11 mouse cellular contexts compared by ENCODE assay signal in the genomic region with DNA sequence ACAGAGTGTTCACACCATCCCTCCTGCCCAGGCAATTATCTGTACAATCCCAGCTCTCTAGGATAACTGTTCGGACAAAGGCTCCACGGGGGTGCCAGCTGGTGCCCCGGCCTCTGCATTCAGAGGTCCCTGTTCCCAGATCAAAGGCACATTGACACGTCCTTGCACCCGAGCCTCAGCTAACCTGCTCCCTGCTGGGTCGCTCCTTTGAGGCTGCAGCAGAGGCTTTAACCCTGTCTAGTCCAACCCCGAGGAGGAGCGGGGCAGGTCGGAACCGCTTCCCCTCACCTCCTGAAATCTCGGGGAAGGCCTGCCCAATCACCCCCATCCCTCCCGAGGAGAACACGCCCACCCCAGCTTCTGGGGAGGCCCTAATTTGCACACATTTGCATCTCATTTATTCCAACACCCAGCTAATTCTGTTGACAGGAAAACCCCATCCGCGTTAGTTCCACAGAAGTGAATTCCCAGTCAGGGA. TPM values are rescaled to one million over a fixed set of nuclear protein-coding genes. Genes with fewer than 3 reads are reported as not detected.
DNase-seq lines count a peak whose midpoint lies in the region; ATAC-seq and TF ChIP-seq lines count a peak whose summit lies in the region.
"Had no signal": no experiment of that assay in that cellular context is flagged by ENCODE, and none has a peak within 500 bp of the region (broad histone marks: within the 10 kb centered on the region; RNA-seq: fewer than 3 reads in every experiment).

No protein-coding gene starts in this region.

- H3K4me1 ChIP-seq in embryonic facial prominence, embryonic 13.5 days: peaks cover 13% of the 10 kb centered on the region
- peaks cover 3% of the 10 kb centered on the region for H3K4me1 ChIP-seq in hindbrain, embryonic 16.5 days (ENCODE audit: control insufficient read depth, insufficient read depth, low read depth, low read length)
- peaks cover 16% of the 10 kb centered on the region for H3K4me1 ChIP-seq in neural tube, embryonic 15.5 days
- peaks cover 3% of the 10 kb centered on the region; the same call in 1 of the 2 replicates for H3K4me1 ChIP-seq in cerebellum, adult 2 months (ENCODE audit: control insufficient read depth, insufficient read depth, low read length)
- H3K4me1 ChIP-seq: liver, embryonic 13.5 days had no signal

- peak overlapping the region; percentile 12; the same call in 1 of the 2 replicates for H3K9ac ChIP-seq in embryonic facial prominence, embryonic 13.5 days
- H3K9ac ChIP-seq in hindbrain, embryonic 16.5 days (ENCODE audit: low read depth, low read length): no peak overlapping the region
- H3K9ac ChIP-seq in neural tube, embryonic 15.5 days (replicated peaks): no peak overlapping the region
- H3K9ac ChIP-seq: liver, embryonic 13.5 days had no signal

- intact Hi-C loops in left cerebral cortex, postnatal 4 days (cut with DNase I): no loop called here
- intact Hi-C loops in left cerebral cortex, postnatal 10 days (cut with DNase I): no loop called here
- intact Hi-C loops in gastrocnemius, postnatal 36 days (cut with DNase I): no loop called here

- no peak overlapping the region for H3K27ac ChIP-seq in embryonic facial prominence, embryonic 13.5 days
- H3K27ac ChIP-seq in hindbrain, embryonic 16.5 days (ENCODE audit: low read depth, low read length): no peak overlapping the region
- H3K27ac ChIP-seq in neural tube, embryonic 15.5 days (replicated peaks): no peak overlapping the region
- no peak overlapping the region for H3K27ac ChIP-seq in cerebellum, adult 2 months (ENCODE audit: insufficient read depth, low read length)
- H3K27ac ChIP-seq: liver, embryonic 13.5 days had no signal

- TF ChIP-seq CTCF in cerebellum, adult 2 months (IDR thresholded peaks at IDR 0.05; ENCODE audit: borderline replicate concordance, insufficient read depth, low read depth, low read length): no peak

- 1% methylated on average over 15 of the region's 15 CpGs for WGBS in embryonic facial prominence, embryonic 13.5 days
- 0% methylated on average over 15 of the region's 15 CpGs for WGBS in hindbrain, embryonic 16.5 days
- 2% methylated on average over 15 of the region's 15 CpGs for WGBS in neural tube, embryonic 15.5 days
- 5% methylated on average over 15 of the region's 15 CpGs for WGBS in cerebellum, adult 2 months

- peaks cover 87% of the 10 kb centered on the region for H3K27me3 ChIP-seq in embryonic facial prominence, embryonic 13.5 days
- peaks cover 74% of the 10 kb centered on the region for H3K27me3 ChIP-seq in hindbrain, embryonic 16.5 days (replicated peaks; ENCODE audit: control insufficient read depth, insufficient read depth, low read length)
- H3K27me3 ChIP-seq in neural tube, embryonic 15.5 days (replicated peaks): peaks cover 99% of the 10 kb centered on the region
- no peaks in the 10 kb centered on the region; the same call in 1 of the 2 replicates for H3K27me3 ChIP-seq in cerebellum, adult 2 months (ENCODE audit: control insufficient read depth, insufficient read depth, low read length)

- no peaks in the 10 kb centered on the region for H3K9me3 ChIP-seq in embryonic facial prominence, embryonic 13.5 days
- no peaks in the 10 kb centered on the region for H3K9me3 ChIP-seq in hindbrain, embryonic 16.5 days (ENCODE audit: control insufficient read depth, low read length)
- no peaks in the 10 kb centered on the region for H3K9me3 ChIP-seq in neural tube, embryonic 15.5 days (replicated peaks)
- H3K9me3 ChIP-seq: liver, embryonic 13.5 days had no signal

- no peak for TF ChIP-seq POLR2A in cerebellum, adult 2 months (IDR thresholded peaks at IDR 0.05; ENCODE audit: borderline replicate concordance, insufficient read depth, low read length)

- ATAC-seq in embryonic facial prominence, embryonic 13.5 days (ENCODE audit: insufficient number of reproducible peaks, insufficient read depth, low FRiP score, low TSS enrichment, low read depth): no peak
- ATAC-seq in hindbrain, embryonic 16.5 days: no peak
- no peak for ATAC-seq in neural tube, embryonic 15.5 days (ENCODE audit: low FRiP score)

- H3K4me3 ChIP-seq in embryonic facial prominence, embryonic 13.5 days: no peak overlapping the region
- H3K4me3 ChIP-seq in hindbrain, embryonic 16.5 days (ENCODE audit: low read length): no peak overlapping the region
- 0 out of 2 replicates have a peak overlapping the region, but pooled peaks have one; percentile 0 for H3K4me3 ChIP-seq in neural tube, embryonic 15.5 days (replicated peaks)
- no peak overlapping the region for H3K4me3 ChIP-seq in cerebellum, adult 2 months (replicated peaks; ENCODE audit: insufficient read depth, low read depth, low read length)
- H3K4me3 ChIP-seq: liver, embryonic 13.5 days had no signal

- H3K4me2 ChIP-seq in embryonic facial prominence, embryonic 13.5 days: peak overlapping the region; percentile 22
- 0 out of 2 replicates have a peak overlapping the region, but pooled peaks have one; percentile 1 for H3K4me2 ChIP-seq in hindbrain, embryonic 16.5 days (ENCODE audit: low read length)
- peak overlapping the region; percentile 24 for H3K4me2 ChIP-seq in neural tube, embryonic 15.5 days
- H3K4me2 ChIP-seq: liver, embryonic 13.5 days had no signal

- no peaks in the 10 kb centered on the region for H3K36me3 ChIP-seq in embryonic facial prominence, embryonic 13.5 days
- no peaks in the 10 kb centered on the region for H3K36me3 ChIP-seq in hindbrain, embryonic 16.5 days (ENCODE audit: control insufficient read depth, insufficient read depth, low read length)
- H3K36me3 ChIP-seq in neural tube, embryonic 15.5 days: no peaks in the 10 kb centered on the region
- H3K36me3 ChIP-seq: liver, embryonic 13.5 days had no signal

- peak; percentile 34 for DNase-seq in left cerebral cortex, postnatal 4 days
- no peak for DNase-seq in left cerebral cortex, postnatal 10 days (ENCODE audit: extremely low spot score in 1 of 2, low spot score in 2 of 2)
- no peak for DNase-seq in cerebellum, adult 2 months
- DNase-seq in right cerebral cortex, postnatal 14 days: no peak
- DNase-seq in gastrocnemius, postnatal 36 days: no peak
- DNase-seq: cerebellum, adult 18-20 months; liver, embryonic 13.5 days had no signal

RNA-seq across cellular contexts. Expression of a gene that starts 7.4 kb away (rescaled TPM):
- total RNA-seq in left cerebral cortex, postnatal 4 days (2021): 1 to 10 TPM; 1.4 to 4.4 TPM
- 1 to 10 TPM; 3.3 to 4.9 TPM for total RNA-seq in left cerebral cortex, postnatal 10 days (2021)
- polyA plus RNA-seq in embryonic facial prominence, embryonic 13.5 days (2015; fragmentation: Nextera tagmentation; extraction: Ambion mirVana): 0.42 and 0.87 TPM in 2 replicates
- polyA plus RNA-seq in hindbrain, embryonic 16.5 days (2015; fragmentation: Nextera tagmentation; extraction: Ambion mirVana): 0.24 and 0.36 TPM in 2 replicates
- polyA plus RNA-seq in neural tube, embryonic 15.5 days (2015; fragmentation: Nextera tagmentation; extraction: Ambion mirVana): 0.31 and 0.46 TPM in 2 replicates
- 0.19 and 0.21 TPM in 2 replicates for polyA plus RNA-seq in cerebellum, adult 2 months (2012; rRNA removed)
- total RNA-seq in gastrocnemius, postnatal 36 days (2021): under 1 TPM; 0.10 TPM
- total RNA-seq: megakaryocyte progenitor cell, adult 5-6 weeks had no signal
